Mouse (Mus musculus): ENCODE data around the gene Lrrc3. TPM values are rescaled to one million over a fixed set of nuclear protein-coding genes. Genes with fewer than 3 reads are reported as not detected.

The Lrrc3 gene
- total RNA-seq, 2 experiments from 2014 or later, result 10.4 to 10.8 TPM

DNA sequence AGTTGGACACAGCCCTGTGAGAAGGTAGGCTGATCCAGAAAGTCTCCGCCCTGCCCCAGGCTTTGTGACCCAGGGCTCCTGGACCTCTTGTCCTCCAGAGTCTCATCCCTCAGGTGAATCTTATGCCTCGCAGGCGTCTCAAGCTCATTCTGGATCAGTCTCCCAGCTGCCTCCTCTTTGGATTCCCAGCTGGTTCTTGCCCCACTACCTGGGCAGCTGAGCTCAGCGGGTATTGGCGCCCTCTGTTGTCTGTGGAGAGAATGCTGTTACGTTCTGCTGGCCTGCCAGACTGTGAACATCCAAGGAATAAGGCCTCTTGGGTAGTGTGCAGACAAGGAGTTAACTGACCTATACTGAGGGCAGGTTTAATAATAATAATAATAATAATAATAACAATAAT, 23.4 kb downstream of the Lrrc3 start:
- peak in 1 of 2 experiments; percentile 24 for DNase-seq (ENCODE audit: low spot score in 2 of 2)

DNA sequence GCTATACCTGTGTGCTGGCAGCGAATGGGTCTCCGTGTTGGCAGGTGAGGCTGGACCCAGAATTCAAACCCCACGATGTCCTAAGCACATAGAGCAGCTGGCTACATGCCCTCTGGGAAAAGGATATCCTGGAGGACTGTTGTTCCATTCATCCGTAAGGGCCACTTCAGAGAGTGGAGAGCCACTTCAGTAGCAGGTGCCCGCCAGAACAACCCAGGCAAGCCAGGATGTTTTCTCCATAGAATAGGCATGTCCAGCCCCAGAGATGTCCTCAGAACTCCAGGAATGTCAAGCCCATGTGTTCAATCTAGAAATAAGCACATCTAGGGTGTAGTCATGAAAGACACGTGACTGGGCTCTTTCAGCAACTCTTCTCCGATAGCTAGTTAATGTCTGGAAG, 32.7 kb downstream of the Lrrc3 start:
- no peak for DNase-seq (ENCODE audit: low spot score in 2 of 2)

DNA sequence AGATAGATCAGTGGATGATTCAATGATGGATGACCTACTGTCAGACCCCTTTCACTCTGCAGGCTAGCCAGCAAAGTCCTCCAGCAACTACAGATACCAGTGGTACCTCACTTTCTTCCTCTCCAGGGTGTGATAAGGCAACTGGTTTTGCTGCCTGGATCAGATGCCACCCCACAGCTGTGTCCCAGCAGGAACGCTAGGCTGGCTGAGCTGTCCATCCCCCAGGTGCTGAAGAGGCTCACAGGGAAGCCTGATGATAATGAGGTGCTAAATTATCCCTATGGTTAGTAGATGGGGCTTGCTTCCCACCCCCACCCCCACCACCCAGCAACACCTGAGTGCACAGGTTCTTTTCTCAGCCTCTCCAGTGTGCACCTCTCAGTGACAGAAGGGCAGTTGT, 34.8 kb downstream of the Lrrc3 start:
- no peak for DNase-seq (ENCODE audit: low spot score in 2 of 2)

DNA sequence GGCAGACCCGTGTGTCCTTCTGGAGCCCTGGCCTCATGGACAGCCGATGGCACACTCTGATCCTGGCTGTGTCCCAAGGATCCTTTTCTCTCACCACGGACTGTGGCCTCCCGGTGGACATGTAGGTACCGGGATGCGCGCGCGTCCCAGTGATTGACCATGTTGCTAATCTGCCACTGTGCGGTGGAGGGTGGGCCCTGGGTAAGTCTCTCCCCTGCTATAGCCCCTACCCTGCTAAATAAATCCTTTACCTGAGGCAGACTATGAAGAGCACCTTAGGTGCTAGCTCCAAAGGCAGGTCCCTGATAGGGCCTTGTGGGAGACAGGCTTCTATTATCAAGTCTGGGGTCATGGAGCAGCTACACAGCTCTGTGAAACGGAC, 37.6 kb downstream of the Lrrc3 start:
- no peak for DNase-seq (ENCODE audit: low spot score in 2 of 2)

DNA sequence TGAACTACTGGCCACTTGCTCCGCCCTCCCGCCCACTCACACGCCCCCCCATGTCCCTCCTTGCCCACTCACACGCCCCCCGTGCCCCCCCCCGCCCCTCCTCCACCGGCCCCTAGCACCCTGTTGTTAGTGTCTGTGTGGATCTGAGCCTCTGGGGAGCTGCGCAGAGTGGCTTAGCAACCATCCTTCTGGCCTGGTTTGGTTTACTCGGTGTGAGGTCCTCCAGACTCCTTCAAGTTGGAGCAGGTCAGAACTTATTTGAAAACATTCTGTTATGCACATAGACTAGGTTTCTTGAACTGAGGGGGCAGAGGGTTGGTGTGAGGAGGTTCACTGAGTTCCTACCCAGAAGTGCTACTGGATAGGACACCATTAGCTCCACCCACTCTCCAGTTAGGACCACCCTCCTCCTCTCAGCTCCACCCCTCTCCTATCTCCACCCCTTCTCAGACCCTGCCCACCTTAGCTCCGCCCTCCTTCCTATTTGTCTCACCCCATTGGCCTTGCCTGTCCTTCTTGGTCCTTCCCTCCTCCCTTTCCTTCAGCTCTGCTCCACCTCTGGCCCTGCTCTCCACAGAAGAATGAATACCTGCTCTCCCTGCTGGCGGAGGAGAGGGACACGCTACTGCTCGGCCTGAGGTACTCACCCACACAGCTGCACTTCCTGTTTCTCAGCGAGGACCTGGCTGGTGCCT, 38.1 kb downstream of the Lrrc3 start:
- no peak for DNase-seq (ENCODE audit: low spot score in 2 of 2)

DNA sequence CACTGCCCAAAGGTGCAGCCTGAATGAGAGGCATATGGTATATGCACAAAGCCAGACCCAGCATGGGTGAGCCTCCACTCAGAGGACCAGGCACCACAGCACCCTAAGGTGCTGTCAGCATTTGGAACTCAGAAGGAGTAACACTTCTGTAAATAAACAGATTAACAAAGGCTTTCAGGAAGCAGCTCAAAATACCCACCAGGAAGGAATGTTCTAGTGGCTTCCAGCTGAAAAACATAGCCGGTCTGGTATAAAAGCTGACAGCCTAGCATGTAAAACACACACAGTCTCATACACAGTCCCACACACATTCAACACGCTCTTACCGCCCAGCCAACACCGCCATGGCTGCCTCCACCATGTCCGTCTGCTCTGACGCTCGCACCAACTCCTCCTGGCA, 40.7 kb downstream of the Lrrc3 start, which contains the start of gene Gm3285:
Gene Gm3285, plus strand, starts transcription at position 301 of the 400 bp plus-strand sequence.
- no peak for DNase-seq (ENCODE audit: low spot score in 2 of 2)

DNA sequence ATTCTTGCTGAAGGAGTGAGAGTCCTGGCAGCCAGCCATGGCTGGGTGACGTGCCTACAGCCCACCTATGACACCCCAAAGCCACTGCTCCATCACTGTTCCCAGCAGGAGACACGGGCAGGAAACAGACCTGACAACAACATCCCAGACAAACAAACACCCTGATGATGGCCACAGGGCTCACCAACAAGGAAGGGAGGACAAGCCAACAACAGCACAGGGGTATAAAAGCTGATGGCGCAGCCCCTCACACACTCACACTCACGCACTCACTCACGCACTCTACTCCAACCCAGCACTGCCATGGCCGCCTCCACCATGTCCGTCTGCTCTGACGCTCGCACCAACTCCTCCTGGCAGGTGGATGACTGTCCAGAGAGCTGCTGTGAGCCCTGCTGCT, 49.8 kb downstream of the Lrrc3 start, which contains the start of gene Gm10318:
Gene Gm10318, plus strand, starts transcription at position 301 of the 400 bp plus-strand sequence.
- DNase-seq (ENCODE audit: low spot score in 2 of 2), result no peak

Other genes starting within 250 kb of the Lrrc3 start
- gene Tspear, start 216.0 kb downstream of the Lrrc3 start, total RNA-seq (2021), result under 1 TPM in 1 of 2 experiments, not detected in 1; 0.14 TPM
- not detected for gene Gm19402, start 211.8 kb downstream of the Lrrc3 start, total RNA-seq (2021)
- not detected for gene Gm9508, start 205.3 kb downstream of the Lrrc3 start, total RNA-seq (2021)
- not detected for gene Gm10272, start 195.9 kb downstream of the Lrrc3 start, total RNA-seq (2021)
- not detected for gene Gm10024, start 191.1 kb downstream of the Lrrc3 start, total RNA-seq (2021)
- gene Gm10142, start 186.7 kb downstream of the Lrrc3 start, total RNA-seq (2021), result not detected
- not detected for gene Krtap12-1, start 181.9 kb downstream of the Lrrc3 start, total RNA-seq (2021)
- gene Gm10100, start 176.1 kb downstream of the Lrrc3 start, total RNA-seq (2021), result not detected
- not detected for gene Gm18596, start 159.9 kb downstream of the Lrrc3 start, total RNA-seq (2021)
- not detected for gene Gm9736, start 151.2 kb downstream of the Lrrc3 start, total RNA-seq (2021)
- not detected for gene Gm3233, start 142.9 kb downstream of the Lrrc3 start, total RNA-seq (2021)
- not detected for gene Gm3238, start 131.2 kb downstream of the Lrrc3 start, total RNA-seq (2021)
- gene Gm7138, start 125.6 kb downstream of the Lrrc3 start, total RNA-seq (2021), result not detected
- gene Gm3250, start 120.0 kb downstream of the Lrrc3 start, total RNA-seq (2021), result not detected
- not detected for gene Gm7137, start 114.3 kb downstream of the Lrrc3 start, total RNA-seq (2021)
- gene Gm9639, start 107.5 kb downstream of the Lrrc3 start, total RNA-seq (2021), result not detected
- gene Gm19668, start 103.4 kb downstream of the Lrrc3 start, total RNA-seq (2021), result not detected
- gene Gm9507, start 90.7 kb downstream of the Lrrc3 start, total RNA-seq (2021), result not detected
- not detected for gene Gm2696, start 87.9 kb downstream of the Lrrc3 start, total RNA-seq (2021)
- gene Krtap10-4, start 75.4 kb downstream of the Lrrc3 start, total RNA-seq (2021), result not detected
- not detected for gene Krtap10-10, start 66.6 kb downstream of the Lrrc3 start, total RNA-seq (2021)
- not detected for gene Gm36176, start 55.7 kb downstream of the Lrrc3 start, total RNA-seq (2021)
- not detected for gene Gm10318, start 49.7 kb downstream of the Lrrc3 start, total RNA-seq (2021)
- gene Gm3285, start 40.6 kb downstream of the Lrrc3 start, total RNA-seq (2021), result not detected
- 10 to 100 TPM; 31.3 to 32.6 TPM for gene Trpm2, start 68.0 kb upstream of the Lrrc3 start, total RNA-seq (2021)
- 10 to 100 TPM; 35.2 to 37.4 TPM for gene 1810043G02Rik, start 76.0 kb upstream of the Lrrc3 start, total RNA-seq (2021)
- 100 to 1,000 TPM; 155 to 164 TPM for gene Pfkl, start 107.5 kb upstream of the Lrrc3 start, total RNA-seq (2021)
- gene Dnmt3l, start 139.4 kb upstream of the Lrrc3 start, total RNA-seq (2021), result under 1 TPM; 0.39 to 0.57 TPM
- gene Aire, start 141.1 kb upstream of the Lrrc3 start, total RNA-seq (2021), result under 1 TPM; 0.16 to 0.45 TPM
- gene Icosl, start 166.8 kb upstream of the Lrrc3 start, total RNA-seq (2021), result 1 to 10 TPM; 4.5 to 5.7 TPM